In genomic region chr1:106523009-106523408, GRCm38 (mm10) we compare ENCODE assay signal across 20 mouse cellular contexts.
A peak's percentile ranks its signal among the peaks of the same experiment; 100 is the strongest.
DNase-seq lines count a peak whose midpoint lies in the region; ATAC-seq and TF ChIP-seq lines count a peak whose summit lies in the region.
"Had no signal": no experiment of that assay in that cellular context is flagged by ENCODE, and none has a peak within 500 bp of the region (broad histone marks: within the 10 kb centered on the region; RNA-seq: fewer than 3 reads in every experiment).

No protein-coding gene starts in this region.

- no peak for TF ChIP-seq CTCF in stomach, postnatal 0 days (IDR thresholded peaks at IDR 0.05; ENCODE audit: low read depth)

- H3K9ac ChIP-seq in midbrain, embryonic 11.5 days (ENCODE audit: low read length) = no peak overlapping the region
- no peak overlapping the region for H3K9ac ChIP-seq in midbrain, embryonic 13.5 days (replicated peaks)
- H3K9ac ChIP-seq in stomach, postnatal 0 days (ENCODE audit: low read length) = no peak overlapping the region; the same call in 1 of the 2 replicates
- H3K9ac ChIP-seq: embryonic facial prominence, embryonic 12.5 days; embryonic facial prominence, embryonic 15.5 days; forebrain, embryonic 12.5 days; forebrain, embryonic 15.5 days; hindbrain, embryonic 12.5 days; hindbrain, embryonic 15.5 days had no signal

- no peak for TF ChIP-seq EP300 in stomach, postnatal 0 days (optimal IDR thresholded peaks at IDR 0.05)

- 85% methylated on average over 5 of the region's 5 CpGs for WGBS in midbrain, embryonic 11.5 days
- 84% methylated on average over 5 of the region's 5 CpGs for WGBS in midbrain, embryonic 13.5 days
- 74% methylated on average over 5 of the region's 5 CpGs for WGBS in stomach, postnatal 0 days

- H3K9me3 ChIP-seq in midbrain, embryonic 11.5 days (ENCODE audit: control insufficient read depth, low read length) = no peaks in the 10 kb centered on the region
- H3K9me3 ChIP-seq in midbrain, embryonic 13.5 days = no peaks in the 10 kb centered on the region
- no peaks in the 10 kb centered on the region for H3K9me3 ChIP-seq in stomach, postnatal 0 days (ENCODE audit: control insufficient read depth, low read length)
- H3K9me3 ChIP-seq: embryonic facial prominence, embryonic 12.5 days; embryonic facial prominence, embryonic 15.5 days; forebrain, embryonic 12.5 days; forebrain, embryonic 15.5 days; hindbrain, embryonic 12.5 days; hindbrain, embryonic 15.5 days had no signal

- peak; percentile 39 for DNase-seq in midbrain, embryonic 11.5 days (ENCODE audit: low spot score, missing footprints)
- DNase-seq in adipocyte (ENCODE audit: low spot score) = peak; percentile 22
- no peak for DNase-seq in stomach, postnatal 0 days (ENCODE audit: low spot score)
- no peak for DNase-seq in right cerebral cortex, postnatal 10 days (ENCODE audit: low spot score in 2 of 2)
- DNase-seq in right cerebral cortex, postnatal 36 days (ENCODE audit: low spot score in 2 of 2) = no peak
- DNase-seq: adrenal gland, adult 2 months; B cell, adult 2 months; cerebellum, adult 11 months; cerebellum, adult 2 months; cerebellum, adult 9-11 months; cerebellum, postnatal 25 days had no signal

- H3K4me1 ChIP-seq in midbrain, embryonic 11.5 days (ENCODE audit: control insufficient read depth, insufficient read depth, low read length) = no peaks in the 10 kb centered on the region
- no peaks in the 10 kb centered on the region for H3K4me1 ChIP-seq in midbrain, embryonic 13.5 days (replicated peaks)
- H3K4me1 ChIP-seq in stomach, postnatal 0 days (replicated peaks; ENCODE audit: control insufficient read depth, insufficient read depth) = peaks cover 3% of the 10 kb centered on the region; the same call in 1 of the 2 replicates
- H3K4me1 ChIP-seq: forebrain, embryonic 12.5 days; forebrain, embryonic 15.5 days; hindbrain, embryonic 12.5 days; hindbrain, embryonic 15.5 days had no signal

- ATAC-seq in midbrain, embryonic 11.5 days (ENCODE audit: low FRiP score) = no peak
- ATAC-seq in midbrain, embryonic 13.5 days = no peak
- ATAC-seq in stomach, postnatal 0 days (ENCODE audit: low FRiP score, low TSS enrichment) = no peak
- ATAC-seq: forebrain, embryonic 15.5 days; intestine, postnatal 0 days had no signal

- H3K4me2 ChIP-seq in midbrain, embryonic 11.5 days = no peak overlapping the region
- H3K4me2 ChIP-seq in midbrain, embryonic 13.5 days (replicated peaks) = no peak overlapping the region
- peak overlapping the region; percentile 5; the same call in 1 of the 2 replicates for H3K4me2 ChIP-seq in stomach, postnatal 0 days (replicated peaks; ENCODE audit: low read depth)
- H3K4me2 ChIP-seq: embryonic facial prominence, embryonic 12.5 days; embryonic facial prominence, embryonic 15.5 days; forebrain, embryonic 12.5 days; forebrain, embryonic 15.5 days; heart, embryonic 11.5 days; hindbrain, embryonic 12.5 days; hindbrain, embryonic 15.5 days had no signal

- no peaks in the 10 kb centered on the region for H3K27me3 ChIP-seq in midbrain, embryonic 11.5 days (ENCODE audit: control insufficient read depth, insufficient read depth, low read length)
- no peaks in the 10 kb centered on the region for H3K27me3 ChIP-seq in midbrain, embryonic 13.5 days
- no peaks in the 10 kb centered on the region for H3K27me3 ChIP-seq in stomach, postnatal 0 days (ENCODE audit: control insufficient read depth, insufficient read depth, low read length)
- H3K27me3 ChIP-seq: embryonic facial prominence, embryonic 12.5 days; embryonic facial prominence, embryonic 15.5 days; forebrain, embryonic 12.5 days; forebrain, embryonic 15.5 days; hindbrain, embryonic 12.5 days; hindbrain, embryonic 15.5 days had no signal

- no peak overlapping the region for H3K4me3 ChIP-seq in midbrain, embryonic 11.5 days (ENCODE audit: low read depth, low read length)
- no peak overlapping the region for H3K4me3 ChIP-seq in midbrain, embryonic 13.5 days (replicated peaks)
- no peak overlapping the region for H3K4me3 ChIP-seq in stomach, postnatal 0 days (ENCODE audit: low read depth, low read length)
- H3K4me3 ChIP-seq: embryonic facial prominence, embryonic 12.5 days; embryonic facial prominence, embryonic 15.5 days; forebrain, embryonic 12.5 days; forebrain, embryonic 15.5 days; hindbrain, embryonic 12.5 days; hindbrain, embryonic 15.5 days had no signal

- H3K27ac ChIP-seq in midbrain, embryonic 11.5 days (ENCODE audit: low read depth, low read length) = no peak overlapping the region
- H3K27ac ChIP-seq in midbrain, embryonic 13.5 days = no peak overlapping the region
- 0 out of 2 replicates have a peak overlapping the region, but pooled peaks have one; percentile 18 for H3K27ac ChIP-seq in stomach, postnatal 0 days (replicated peaks)
- H3K27ac ChIP-seq: embryonic facial prominence, embryonic 12.5 days; embryonic facial prominence, embryonic 15.5 days; forebrain, embryonic 12.5 days; forebrain, embryonic 15.5 days; hindbrain, embryonic 12.5 days; hindbrain, embryonic 15.5 days had no signal

- H3K36me3 ChIP-seq in midbrain, embryonic 11.5 days (ENCODE audit: control insufficient read depth, insufficient read depth, low read length) = no peaks in the 10 kb centered on the region
- no peaks in the 10 kb centered on the region for H3K36me3 ChIP-seq in midbrain, embryonic 13.5 days
- no peaks in the 10 kb centered on the region for H3K36me3 ChIP-seq in stomach, postnatal 0 days (ENCODE audit: control insufficient read depth, insufficient read depth, low read length)
- H3K36me3 ChIP-seq: embryonic facial prominence, embryonic 12.5 days; embryonic facial prominence, embryonic 15.5 days; forebrain, embryonic 12.5 days; forebrain, embryonic 15.5 days; hindbrain, embryonic 12.5 days; hindbrain, embryonic 15.5 days had no signal

Comparison
In these comparisons a context has a peak if more than half of its experiments do, and no peak if none do; other contexts are left out.
1. DNase-seq: peak in midbrain, embryonic 11.5 days (single experiment) and adipocyte (single experiment); none in stomach, postnatal 0 days (single experiment), right cerebral cortex, postnatal 10 days (0 of 2) and right cerebral cortex, postnatal 36 days (0 of 2).